Mouse (Mus musculus): ENCODE measurements around the gene Lpin2.

DNA sequence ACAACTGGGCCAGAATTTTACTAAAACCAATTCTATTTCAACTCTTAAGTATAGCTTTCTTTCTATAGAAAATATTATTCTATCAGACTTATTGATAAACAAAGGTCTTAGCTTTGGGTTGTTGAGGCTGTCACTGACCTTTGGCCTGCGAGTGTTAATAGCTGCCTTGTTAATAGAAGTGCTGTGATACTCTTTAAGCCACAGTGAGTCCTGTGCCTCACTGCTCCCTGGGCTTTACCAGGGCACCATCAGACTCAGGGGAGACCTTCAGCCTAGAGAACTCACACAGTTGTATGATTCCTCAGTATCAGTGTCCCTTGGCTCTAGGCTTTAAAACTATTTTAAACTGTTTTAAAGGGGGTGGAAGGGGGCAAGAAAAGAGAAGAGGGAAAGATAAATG lies 26.0 kb downstream of the Lpin2 start:
- TF ChIP-seq CTCF (IDR thresholded peaks at IDR 0.05; ENCODE audit: insufficient read depth, low read length): no peak
- TF ChIP-seq POLR2A (IDR thresholded peaks at IDR 0.05; ENCODE audit: borderline replicate concordance, extremely low read depth, low read depth, low read length): no peak

All from lung, adult 2 months (tissue).